Mouse (Mus musculus) retina, postnatal 1 day (tissue): ENCODE measurements around the gene Fam131b.

Experiments used
- DNase-seq: peaks from one replicate; pipeline ENCODE4 v3.0.0-alpha.2; 2012

Gene Fam131b

GRCm38 (mm10) chr6:42355794-42356600, 31.6 kb upstream of the Fam131b start:
- no peak for DNase-seq

DNA sequence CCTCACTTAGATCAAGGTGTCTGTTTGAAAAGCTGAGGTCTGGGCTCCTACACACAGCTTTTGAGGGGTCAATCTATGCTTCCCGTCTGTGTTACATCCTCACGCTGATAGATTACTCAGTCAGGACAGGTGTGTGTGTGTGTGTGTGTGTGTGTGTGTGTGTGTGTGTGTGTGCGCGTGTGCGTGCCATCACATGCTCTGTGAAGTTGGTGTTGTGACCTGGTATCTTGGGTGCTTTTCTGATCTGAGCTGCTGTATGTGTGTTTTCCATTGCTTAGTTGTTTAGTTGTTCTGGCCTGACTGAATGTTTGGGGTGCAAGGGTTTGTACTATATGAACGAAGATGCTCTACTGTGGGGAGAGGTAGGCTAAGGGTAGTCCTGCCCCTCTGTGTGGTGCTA, 30.9 kb upstream of the Fam131b start:
- DNase-seq, result no peak

DNA sequence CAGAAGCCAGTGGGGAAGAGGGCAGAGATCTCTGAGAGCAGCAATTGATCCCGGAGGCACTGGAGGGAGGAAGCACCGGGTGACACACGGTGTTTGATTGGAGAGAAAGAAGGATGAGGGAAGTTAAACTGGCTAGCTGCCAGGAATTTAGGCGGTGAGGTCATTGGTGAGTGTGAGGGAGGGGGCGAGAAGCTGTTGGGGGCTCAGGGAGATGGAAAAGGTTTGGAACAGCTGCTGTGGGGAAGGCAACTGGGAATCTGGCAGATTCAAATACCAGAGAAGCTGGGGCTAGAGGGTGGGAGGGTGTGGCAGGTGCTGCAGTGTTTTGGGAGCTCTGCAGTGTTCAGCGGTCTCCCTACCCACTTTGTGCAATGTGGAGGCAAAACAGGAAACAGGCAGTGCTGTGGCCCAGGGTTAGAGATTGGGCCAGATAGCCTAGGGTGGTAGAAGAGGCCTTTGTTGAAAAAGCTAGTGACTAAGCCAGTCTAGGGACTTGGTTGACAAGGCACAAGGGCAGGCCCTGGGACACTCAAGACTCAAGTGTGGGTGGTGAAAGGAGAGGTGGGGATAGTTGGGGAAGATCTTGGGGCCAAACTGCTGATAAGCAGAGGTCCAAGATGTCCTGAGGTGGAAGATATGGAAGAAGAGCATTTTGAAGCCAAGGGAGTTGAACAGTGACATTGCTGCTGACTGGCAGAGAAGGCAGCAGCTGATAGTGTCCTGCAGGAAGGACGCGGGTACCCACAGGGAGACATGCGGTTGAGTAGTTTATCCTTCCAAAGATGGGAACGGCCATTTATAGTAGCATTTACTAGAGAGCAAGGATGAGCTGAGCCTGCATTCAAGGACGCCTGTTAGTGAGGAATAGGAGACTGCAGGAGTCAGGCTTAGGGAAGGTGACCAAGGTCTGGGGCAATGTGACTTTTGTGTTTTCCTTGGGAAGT, 29.9 kb upstream of the Fam131b start:
- peak; percentile 84 for DNase-seq

DNA sequence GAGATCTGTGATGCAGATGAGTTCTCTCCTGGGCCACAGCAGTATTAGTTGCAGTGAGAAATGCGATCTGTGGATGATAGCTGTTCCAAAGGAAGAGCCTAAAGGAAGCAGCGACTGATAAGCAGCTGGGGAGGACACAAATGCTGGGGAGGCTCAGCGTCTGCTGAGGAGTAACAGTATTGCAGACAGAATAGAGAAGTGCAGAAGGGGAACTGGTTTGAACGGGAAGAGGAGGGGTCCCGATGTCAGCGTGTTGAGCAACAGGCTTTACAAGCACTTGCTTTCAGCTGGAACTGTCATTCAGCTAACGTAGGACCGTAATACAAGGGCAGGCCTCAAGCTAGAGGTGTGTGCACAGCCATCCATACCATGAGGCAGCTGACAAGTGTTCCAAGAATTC, 28.7 kb upstream of the Fam131b start:
- no peak for DNase-seq

DNA sequence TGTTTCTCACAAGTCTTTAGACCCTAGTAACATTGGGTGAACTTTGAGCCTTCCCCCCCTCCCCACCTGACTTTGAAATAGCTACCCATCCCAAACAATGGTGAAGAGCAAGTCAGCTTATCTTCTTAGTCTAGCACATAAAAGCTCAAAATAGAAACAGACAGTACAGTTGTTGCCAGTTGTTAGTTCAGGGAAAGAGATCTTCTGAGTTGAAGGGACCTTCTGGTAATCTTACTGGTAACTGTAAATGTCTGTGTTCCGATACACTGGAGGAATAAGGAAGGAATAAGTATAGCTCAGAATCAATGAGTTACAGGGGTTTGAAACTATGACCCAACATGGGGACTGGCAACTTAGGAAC, 28.0 kb upstream of the Fam131b start:
- DNase-seq, result no peak

DNA sequence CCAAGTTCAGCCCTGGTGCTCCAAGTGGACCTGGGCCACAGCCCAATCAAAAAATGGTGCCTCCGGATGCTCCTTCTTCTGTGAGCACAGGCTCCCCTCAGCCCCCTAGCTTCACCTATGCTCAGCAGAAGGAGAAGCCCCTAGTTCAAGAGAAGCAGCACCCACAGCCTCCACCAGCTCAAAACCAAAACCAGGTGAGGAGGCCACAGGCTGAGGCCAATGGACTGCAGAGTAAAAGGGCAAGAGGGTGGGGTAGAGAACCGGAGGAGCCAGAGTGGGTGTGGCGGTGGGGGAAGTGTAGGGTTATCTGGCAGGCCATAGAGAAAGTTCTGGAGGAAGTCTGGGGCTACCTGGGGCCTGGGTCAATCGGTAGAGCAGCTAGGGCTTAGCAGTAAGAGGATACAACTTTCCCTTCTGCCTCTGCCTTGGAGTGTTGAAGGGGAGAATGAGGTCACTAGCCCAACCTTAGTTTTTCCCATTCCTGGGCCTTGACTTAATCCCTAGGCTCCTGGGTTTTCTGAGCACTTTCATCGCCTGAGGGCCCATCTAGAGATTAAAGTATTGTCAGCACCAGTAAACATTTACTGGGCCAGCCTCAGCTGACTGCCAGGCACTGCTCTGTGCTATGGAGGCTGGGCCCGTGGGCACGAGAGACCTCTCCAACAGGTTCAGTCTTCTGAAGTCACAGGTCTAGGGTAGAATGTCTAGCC, 27.5 kb upstream of the Fam131b start:
- no peak for DNase-seq

GRCm38 (mm10) chr6:42350968-42351775, 26.7 kb upstream of the Fam131b start:
- no peak for DNase-seq

GRCm38 (mm10) chr6:42350021-42350967, 25.9 kb upstream of the Fam131b start:
- peak; percentile 90 for DNase-seq

DNA sequence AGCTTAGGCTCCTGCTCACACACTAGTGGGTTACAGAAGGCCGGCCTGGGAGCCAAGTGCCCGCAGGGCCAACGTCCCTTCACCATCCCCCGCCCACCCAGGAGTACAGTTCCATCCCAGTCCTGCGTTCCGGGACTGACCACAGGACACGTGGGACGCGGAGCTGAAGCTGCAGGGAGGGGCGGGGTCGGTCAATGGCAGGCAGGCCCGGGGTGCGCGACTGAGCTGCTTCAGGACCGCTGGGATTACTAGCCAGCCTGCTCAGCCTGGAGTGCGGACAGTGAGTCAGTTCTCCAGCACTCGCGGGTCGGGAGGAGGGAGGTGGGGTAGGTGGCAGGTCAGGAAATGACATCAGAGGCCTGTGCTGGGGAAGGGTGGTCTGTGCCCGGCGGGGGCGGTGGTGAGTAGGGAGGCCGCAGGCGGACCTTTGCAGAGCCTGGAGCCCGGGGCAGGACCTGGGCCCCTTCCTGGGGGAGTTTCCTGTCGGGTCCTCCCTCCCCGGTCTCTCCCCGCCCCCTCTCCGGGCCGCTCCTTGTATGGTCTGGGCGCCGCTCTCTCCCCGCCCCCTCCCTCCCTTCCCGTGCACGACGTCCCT, 25.1 kb upstream of the Fam131b start, which contains the start of gene Zyx:
Gene Zyx, plus strand, starts transcription at position 205 of the 595 bp plus-strand sequence.
- DNase-seq, result peak; percentile 95

GRCm38 (mm10) chr6:42349006-42349425, 24.6 kb upstream of the Fam131b start:
- DNase-seq, result no peak

DNA sequence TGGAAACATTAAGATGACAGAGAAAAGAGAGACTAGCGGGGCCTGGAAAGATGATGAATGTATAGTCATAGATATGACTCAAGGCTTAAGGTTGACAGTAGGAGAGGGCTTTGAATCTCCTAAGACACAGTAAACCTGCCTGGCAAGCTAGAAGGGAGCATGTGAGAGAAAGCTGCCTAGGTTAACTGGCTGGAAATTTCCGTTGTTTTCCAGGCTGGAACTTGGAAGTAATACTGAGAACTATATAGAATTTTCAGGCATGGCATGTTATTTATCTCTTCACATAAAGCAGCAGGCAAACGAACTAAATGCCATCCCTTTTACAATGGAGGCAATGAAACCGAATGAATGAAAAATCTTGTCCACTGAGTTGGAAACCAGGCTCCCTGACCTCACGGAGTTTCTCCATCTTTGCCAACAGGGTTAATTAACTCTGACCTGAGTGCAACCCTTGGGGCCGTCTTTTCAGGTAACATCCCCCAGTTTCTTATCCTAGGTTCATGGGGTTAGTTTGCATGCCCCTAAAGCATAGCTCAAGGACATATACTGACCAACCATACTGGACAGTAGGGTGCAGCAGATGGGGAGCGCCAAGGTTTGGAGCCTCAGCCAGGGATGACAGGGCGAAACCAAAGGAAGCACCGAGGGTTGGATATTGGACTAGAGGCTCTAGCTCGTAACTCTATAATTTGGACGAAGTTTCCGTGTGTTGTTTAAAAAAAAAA, 24.0 kb upstream of the Fam131b start:
- DNase-seq, result no peak

DNA sequence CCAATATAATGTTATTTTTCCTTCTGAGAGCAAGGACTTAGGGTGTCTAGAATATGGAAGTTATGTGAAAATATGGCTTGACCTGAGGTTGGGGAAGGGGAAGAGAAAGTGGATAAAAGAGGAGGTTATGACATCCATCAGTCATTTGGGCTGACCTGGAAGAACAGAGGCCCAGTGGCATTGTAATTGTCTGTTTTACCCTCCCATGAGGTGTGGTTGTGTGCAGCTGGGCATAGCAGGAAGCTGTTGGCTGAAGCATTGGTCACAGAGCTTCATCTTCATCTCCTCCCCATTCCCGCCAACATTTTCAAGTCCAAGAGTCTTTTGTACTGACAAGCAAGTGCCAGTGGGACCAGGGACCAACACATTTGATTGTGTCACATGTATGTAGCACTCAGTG, 19.8 kb upstream of the Fam131b start:
- no peak for DNase-seq

DNA sequence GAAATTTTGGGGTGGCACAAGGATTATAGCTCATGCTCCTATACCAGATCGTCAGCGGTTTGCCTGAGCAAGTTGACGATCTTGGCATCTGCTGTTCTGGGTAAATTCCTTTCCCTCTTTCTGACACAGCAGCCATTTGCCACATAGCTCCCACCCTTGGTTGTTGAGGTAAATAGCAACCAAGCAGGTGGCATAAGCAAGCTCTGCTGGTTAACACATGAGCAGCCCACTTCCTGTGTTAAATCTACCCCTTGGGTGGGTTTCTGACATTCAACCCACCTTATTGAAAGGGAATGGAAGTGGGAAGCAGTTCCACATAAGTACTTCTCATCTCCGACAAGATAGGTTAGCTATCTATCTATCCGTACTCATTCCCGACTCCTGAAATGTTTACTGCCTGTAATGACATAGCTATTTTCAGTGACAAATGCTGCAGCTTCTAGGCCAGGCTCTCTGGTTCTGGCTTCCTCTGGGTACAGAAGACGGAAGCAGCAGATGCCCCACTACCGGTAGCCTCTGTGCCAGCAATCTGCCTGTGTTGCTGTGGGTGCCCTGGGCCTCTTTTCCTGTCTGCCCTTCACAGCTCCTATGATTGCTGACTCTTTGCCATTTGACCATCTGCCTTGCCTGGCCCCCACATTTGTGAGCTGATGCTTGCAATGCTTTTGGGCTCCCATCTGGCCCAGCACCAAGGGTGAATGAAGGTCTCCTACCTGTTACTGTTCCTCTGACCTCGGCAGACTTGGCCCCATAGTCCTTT, 19.1 kb upstream of the Fam131b start:
- DNase-seq, result no peak

DNA sequence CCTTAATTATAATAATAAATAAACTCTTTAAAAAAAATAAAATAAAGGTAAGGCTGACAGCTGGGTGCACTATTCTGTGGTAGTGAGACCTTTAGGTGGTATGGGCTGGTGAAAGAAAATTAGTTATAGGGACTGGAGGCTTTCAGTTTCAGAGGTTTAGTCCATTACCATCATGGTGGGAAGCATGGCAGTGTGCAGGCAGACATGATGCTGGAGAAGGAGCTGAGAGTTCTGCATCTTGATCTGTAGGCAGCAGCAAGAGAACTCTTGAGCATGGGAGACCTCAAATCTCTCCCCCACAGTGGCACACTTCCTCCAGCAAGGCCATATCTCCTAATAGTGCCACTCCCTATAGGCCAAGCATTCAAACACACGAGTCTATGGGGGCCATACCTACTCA, 17.7 kb upstream of the Fam131b start:
- DNase-seq, result no peak

DNA sequence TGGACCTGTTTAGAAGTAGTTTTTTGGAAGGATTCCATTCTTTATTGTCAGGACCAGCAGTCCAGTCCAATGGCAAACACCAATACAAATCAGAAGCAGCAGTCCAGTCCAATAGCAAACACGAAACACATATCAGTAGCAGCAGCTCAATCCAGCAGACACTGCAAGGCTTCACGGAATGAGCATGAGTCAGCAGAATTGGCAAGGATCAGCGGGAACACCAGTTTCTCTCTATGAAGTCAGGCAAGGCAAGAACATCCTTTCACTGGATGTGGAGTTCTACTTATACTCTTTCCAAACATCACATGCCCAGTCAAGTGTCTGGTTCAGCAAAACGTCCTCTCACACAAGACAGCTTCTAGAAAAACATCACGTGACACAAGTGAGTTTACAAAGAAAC, 15.5 kb upstream of the Fam131b start:
- no peak for DNase-seq

DNA sequence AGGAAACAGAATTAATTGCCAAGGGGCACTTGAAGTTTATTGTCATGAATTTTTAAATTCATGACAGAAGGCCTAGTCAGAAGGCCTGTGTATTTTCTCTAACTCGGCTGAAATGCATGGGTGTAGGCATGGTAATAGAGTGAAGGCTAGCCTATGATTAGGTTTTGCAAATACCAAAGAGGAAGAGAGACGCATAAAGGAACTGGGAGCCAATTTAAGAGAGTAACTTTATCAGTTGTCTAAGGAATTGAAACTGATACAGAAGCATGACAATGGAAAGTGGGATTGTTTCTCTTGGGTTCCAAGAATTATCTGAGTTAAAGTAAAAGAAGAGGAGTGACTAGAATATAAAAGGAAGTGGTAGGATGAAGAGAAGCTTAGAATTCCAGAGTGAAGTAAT, 14.7 kb upstream of the Fam131b start:
- DNase-seq, result no peak

DNA sequence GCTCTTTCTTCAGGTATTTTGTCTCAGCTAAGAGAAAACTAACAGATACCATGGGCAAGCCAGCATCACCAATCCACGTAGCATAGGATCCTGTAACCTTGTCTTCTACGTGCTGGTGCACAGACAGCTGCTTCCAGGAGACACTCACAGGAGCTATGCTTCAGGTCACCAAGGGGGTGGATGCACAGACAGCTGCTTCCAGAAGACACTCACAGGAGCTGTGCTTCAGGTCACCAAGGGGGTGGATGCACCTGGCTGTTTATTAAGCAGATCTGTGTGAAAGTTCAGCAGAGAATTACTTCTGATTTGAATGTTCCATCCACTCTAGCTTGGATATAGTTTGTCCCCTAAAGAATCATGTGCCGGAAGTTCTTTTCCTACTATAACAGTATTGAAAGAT, 6.5 kb upstream of the Fam131b start:
- no peak for DNase-seq

GRCm38 (mm10) chr6:42330216-42330615, 5.8 kb upstream of the Fam131b start:
- no peak for DNase-seq

DNA sequence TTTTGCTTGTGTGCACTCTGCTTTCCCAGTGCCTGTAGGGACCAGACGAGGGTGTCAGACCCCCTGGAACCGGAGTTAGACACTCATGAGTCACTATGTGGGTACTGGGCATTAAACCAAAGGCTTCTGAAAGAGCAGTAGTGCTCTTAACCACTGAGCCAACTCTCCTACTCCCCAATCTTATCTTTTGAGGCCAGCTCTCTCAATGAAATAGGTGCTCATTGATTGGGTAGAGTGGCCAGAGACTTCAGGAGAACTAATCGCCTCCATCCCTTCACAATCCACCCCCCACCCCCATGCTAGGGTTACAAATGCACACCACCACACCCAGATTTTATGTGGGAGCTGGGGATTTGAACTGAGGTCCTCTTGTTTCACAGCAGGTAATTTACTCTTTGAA, 4.3 kb upstream of the Fam131b start:
- DNase-seq, result no peak
